Mouse (Mus musculus): ENCODE measurements around the gene Sytl1. TPM values are rescaled to one million over a fixed set of nuclear protein-coding genes. Genes with fewer than 3 reads are reported as not detected.
A peak's percentile ranks its signal among the peaks of the same experiment; 100 is the strongest.

Gene Sytl1
- total RNA-seq, 2 experiments from 2014 or later: 0.50 to 1.5 TPM

DNA sequence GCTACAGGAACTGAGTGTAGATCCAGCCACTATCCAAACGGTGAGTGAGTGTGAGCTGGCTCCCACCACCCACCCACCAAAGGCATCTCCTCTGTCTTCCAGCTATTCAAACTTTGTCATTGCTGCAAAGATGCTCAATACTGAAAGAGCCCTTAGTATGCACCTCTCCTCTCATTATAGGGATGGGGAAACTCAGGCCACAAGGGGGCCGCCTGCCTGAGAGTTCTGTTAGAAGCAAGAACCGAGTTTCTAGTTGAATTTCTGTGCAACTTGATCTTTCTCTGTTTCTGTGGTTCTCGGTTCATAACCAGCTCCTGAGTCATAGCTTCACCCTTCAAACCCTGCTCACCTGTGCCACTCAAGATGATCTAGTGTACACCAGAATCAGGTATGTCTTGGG, 10.8 kb downstream of the Sytl1 start:
- intact Hi-C loops (cut with DNase I): loop anchor here (2.0 to 5.0 kb wide), 2 partner anchors 23 to 45 kb away; no protein-coding TSS in a partner anchor

DNA sequence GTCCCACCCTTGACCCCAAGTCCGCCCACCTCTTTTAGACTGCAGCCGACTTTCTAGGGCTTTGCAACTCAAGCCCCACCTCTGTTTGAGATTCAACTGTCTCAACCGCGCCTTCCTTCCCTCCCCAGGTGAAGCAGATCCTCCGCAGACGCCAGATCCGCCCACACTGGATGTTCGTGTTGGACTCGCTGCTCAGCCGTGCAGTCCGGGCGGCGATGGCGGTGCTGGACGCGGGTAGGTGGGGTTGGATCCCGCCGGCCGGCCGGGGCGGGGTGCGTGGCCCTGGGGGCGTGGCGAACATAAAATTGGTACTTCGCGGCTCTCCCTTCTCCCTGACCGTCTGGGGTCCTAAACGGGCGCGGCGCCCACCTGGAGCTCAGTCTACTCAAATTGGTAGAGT, 11.7 kb downstream of the Sytl1 start:
- DNase-seq: no peak
- intact Hi-C loops (cut with DNase I): loop anchor here (2.0 to 5.0 kb wide), 3 partner anchors 16 to 242 kb away; no protein-coding TSS in a partner anchor

More for the DNA sequence above, 10.8 kb downstream of the Sytl1 start:
- no peak for DNase-seq

DNA sequence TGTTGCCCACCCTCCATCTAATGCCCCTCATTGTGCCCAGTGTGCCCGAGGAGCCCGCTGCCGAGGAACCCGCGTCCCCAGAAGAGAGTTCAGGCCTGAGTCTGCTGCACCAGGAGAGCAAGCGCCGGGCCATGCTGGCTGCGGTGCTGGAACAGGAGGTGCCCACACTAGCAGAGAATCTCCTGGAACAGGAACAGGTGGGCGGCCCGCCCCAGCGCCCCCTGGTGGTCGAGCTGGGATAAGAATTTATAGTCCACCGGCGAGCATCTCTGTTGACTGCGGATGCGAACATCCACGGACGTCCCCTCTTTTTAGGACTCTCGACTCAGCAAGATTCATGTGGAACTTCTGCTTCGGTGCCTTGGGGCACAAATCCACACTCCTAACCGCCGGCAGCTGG, 12.3 kb downstream of the Sytl1 start:
- intact Hi-C loops (cut with DNase I): loop anchor here (2.0 to 5.0 kb wide), 3 partner anchors 16 to 242 kb away; no protein-coding TSS in a partner anchor
- peak; percentile 88 to 89 for DNase-seq

DNA sequence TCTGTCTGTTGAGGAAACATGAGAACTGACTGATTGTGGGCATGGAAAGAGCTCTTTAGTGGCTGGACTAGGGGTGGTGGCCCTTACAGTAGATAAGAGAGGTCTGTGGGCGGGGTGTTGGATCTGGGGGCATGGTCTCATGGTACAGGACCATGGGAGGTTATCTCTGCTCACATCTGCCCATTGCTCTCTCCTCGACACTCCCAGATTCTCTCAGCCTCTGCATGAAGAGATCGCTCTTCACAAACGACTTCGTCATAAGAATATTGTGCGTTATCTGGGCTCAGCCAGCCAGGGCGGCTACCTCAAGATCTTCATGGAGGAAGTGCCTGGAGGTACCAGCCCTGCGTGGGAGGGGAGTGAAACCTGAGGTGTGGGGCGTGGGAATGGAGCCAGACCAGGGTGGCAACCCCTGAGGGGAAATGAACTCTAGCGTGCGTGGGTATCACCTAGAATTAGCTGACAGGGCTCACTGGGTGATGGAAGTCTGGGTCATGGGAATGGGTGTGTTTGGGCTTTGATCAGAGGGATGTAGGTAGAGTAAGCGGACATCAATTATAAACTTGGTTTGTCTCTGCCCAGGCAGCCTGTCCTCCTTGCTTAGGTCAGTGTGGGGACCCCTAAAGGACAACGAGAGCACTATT, 15.0 kb downstream of the Sytl1 start:
- DNase-seq: no peak
- intact Hi-C loops (cut with DNase I): no loop called here

DNA sequence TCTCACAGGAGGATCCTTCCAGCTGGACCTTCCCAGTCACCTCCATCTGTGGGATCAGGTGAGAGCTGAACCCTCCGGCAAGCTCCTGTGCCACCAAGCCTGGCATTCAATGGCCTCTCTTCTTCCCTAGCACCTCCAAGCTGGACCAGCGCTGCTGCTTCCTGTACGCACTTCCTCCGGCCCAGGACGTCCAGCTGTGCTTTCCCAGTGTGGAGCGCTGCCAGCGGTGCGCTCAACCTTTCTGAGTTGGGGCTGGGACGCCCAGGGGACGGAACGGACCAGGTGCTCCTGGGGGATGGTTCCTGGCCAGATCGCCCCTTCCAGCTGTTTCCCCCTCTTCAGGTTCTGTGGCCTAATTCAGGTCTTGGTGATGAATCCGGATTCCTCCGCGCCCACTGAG, 15.8 kb downstream of the Sytl1 start:
- DNase-seq: peak; percentile 55 to 69
- intact Hi-C loops (cut with DNase I): no loop called here

DNA sequence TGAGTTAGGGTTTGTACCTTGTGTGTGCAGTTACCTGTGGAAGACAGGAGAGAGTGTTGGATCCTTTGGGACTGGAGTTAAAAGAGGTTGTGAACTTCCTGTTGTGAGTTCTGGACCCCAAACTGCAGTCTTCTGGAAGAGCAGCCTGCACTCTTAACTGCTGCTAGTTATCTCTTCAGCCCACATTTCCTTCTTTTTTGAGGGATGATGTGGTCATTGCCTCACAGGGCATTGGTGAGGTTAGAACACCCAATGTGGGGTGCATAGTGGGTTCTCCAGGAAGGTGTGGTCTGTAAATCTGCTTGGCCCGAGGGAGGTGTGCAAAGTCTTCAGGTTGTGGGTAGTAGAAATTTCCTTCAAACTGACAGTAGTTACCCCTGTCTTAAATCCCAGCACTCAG, 18.6 kb downstream of the Sytl1 start:
- intact Hi-C loops (cut with DNase I): no loop called here
- no peak for DNase-seq

DNA sequence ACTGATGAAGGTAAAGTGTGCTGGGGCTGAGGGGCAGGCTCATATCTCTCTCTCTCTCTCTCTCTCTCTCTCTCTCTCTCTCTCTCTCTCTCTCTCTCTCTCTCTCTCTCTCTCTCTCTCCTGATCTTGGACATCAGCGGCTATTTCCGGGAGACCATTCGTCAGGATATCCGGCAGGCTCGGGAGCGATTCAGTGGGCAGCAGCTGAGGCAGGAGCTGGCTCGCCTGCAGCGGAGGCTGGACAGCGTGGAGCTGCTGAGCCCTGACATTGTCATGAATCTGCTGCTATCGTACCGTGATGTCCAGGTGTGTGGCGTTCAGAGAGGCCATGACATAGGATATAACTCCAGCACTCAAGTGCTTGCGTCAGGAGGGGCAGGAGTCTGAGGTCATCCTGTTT, 19.4 kb downstream of the Sytl1 start:
- intact Hi-C loops (cut with DNase I): no loop called here
- DNase-seq: no peak

DNA sequence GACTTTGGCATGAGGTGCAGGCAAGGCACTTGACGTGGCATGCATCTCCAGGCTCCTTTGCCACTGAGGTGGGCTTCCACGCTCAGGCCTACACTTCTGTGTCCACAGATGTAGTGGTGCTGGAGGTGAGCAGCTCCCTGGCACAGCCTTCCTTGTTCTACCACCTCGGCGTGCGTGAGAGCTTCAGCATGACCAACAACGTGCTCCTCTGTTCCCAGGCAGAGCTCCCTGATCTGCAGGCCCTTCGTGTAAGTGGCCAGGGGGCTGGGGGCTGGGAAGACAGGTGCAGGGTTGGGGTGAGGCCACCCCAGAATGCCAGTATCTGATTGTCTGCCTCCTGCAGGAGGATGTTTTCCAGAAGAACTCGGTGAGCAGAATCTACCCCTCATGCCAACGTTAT, 20.2 kb downstream of the Sytl1 start:
- intact Hi-C loops (cut with DNase I): no loop called here
- DNase-seq: no peak

DNA sequence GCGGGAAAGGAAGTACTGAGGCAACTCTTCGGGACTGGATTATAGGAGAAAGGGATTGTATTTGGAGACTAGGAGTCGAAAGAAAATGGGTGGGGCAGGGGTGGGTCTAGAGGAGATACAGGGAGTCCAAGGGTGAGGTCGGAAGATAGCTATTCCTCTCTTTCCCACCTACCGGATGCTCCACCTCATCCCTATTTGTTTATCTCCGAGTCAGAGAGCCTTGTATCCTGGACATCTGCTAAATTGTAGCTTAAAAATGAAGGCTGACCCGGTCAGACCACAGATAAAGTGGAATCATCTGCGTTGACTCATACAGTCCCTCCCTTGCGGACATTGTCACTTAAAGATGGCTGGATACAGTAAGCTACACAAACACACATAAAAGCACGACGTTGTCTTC, 21.0 kb downstream of the Sytl1 start:
- intact Hi-C loops (cut with DNase I): no loop called here
- no peak for DNase-seq

DNA sequence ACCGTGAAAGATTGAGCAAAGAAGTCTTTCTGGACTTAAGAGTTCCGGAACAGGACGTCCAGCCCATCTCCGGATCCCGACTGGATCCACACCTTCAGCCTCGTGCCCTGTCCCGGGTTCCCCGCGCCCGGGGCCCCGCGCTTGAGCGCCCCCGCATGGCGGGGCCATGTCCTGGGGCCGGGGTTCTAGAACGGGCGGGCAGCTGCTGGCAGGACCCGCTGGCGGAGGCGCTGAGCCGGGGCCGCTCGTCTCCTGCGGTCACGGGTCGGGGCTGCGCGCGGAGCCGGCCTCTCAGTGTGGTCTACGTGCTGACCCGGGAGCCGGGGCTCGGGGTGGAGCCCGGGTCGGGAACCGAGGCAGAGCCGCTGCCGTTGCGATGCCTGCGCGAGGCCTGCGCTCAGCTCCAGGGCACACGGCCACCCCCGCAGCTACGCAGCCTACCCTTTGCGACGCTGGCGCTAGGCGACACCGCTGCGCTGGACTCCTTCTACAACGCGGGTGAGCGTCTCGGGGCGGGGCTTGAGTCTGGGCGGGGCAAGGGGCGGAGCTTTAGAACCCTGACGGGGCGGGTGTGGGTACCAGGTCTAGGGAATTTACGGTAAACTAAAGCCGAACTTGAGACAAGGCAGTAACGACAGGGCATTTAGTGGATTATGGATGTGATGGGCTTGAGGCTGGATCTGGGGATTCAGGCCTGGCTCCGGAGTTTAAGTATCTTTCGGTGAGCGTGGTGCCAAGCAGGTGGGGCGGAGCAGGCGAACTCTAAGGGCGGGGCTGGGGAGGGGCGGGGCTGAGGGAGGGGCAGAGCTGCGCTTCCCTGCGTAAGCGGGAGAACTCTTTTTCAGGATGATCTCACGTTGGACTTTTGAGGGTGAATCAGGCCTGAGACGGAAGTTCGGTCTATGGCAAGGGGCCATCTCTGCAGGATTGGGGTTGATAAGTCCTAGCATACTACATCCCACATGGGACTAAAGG, 21.7 kb downstream of the Sytl1 start:
- peak; percentile 94 to 96 for DNase-seq
- intact Hi-C loops (cut with DNase I): no loop called here

DNA sequence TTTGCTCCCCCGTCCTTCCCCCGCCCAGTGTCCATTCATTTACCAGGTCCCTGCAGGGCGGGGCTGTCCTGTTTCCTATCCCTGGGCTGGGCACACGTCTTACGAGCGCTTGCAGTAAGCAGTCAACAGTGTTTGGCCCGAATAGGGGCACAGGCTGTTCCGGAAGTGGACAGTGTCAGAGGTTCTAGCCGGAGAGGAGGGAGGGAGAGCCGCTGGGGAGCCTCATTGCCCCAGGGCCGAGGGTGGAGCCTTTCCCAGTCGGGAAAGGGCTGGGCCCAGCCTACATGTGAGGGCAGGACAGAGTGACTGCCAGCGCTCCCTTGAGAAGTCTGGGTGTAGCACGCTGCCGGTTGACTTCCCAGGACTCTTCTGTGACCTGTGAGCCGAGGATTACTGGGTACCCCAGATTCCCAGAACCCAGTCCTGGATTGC, 22.4 kb downstream of the Sytl1 start, which contains the start of gene Map3k6:
TSS of gene Map3k6 (plus strand) at position 329 of the 432 bp plus-strand sequence.
- intact Hi-C loops (cut with DNase I): no loop called here
- peak; percentile 86 to 90 for DNase-seq

DNA sequence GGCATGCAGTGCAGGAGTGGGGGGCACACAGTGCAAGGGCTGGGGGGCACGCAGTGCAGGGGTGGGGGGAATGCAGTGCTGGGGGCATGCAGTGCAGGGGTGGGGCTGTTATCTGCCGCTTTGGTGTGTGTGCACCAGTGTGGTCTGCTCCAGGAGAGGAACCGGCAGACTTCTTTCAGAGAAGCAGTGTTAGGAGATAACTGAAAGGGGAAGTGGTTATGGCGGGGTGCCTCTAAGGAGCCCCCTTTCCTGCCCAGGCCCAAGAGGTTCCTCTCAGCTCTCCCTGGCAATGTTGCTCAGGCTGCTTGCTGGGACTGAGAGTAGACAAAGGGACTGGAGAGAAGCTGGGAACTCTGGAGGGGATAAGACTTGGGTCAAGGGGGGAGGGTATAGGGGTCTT, 25.0 kb downstream of the Sytl1 start:
- no peak for DNase-seq
- intact Hi-C loops (cut with DNase I): no loop called here

DNA sequence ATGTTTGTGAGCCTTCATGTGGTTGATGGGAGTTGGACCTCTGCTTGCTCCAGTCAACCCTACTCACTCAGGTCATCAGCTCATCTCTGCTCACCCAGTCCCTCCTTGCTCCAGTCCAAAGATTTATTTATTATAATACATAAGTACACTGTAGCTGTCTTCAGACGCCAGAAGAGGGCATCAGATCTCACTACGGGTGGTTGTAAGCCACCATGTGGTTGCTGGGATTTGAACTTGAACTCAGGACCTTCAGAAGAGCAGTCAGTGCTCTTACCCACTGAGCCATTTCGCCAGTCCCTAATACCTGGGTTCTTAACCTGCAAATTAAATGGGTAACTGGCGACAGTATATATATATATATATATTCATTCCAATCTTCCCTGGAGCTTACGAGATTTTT, 27.5 kb downstream of the Sytl1 start:
- no peak for DNase-seq
- intact Hi-C loops (cut with DNase I): loop anchor here (2.0 kb wide), 1 partner anchor 15 kb away; no protein-coding TSS in a partner anchor

DNA sequence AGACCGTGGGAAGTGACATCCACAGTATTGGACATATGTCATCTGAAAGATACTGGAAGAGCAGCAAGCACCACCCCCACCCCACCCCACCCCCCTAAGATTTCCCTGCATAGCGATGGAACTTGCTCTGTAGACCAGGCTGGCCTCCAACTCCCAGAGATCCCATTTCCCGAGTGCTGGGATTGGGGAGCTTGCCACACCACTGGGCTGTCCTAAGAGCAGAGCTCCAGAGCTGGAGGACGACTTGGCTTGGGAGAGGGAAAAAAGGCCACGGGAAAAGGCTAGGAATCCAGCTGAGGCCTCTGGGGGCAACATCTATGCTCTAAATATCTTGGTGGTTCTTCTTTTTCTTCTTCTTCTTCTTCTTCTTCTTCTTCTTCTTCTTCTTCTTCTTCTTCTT, 28.1 kb downstream of the Sytl1 start:
- DNase-seq: no peak
- intact Hi-C loops (cut with DNase I): loop anchor here (2.0 kb wide), 1 partner anchor 16 kb away; no protein-coding TSS in a partner anchor

DNA sequence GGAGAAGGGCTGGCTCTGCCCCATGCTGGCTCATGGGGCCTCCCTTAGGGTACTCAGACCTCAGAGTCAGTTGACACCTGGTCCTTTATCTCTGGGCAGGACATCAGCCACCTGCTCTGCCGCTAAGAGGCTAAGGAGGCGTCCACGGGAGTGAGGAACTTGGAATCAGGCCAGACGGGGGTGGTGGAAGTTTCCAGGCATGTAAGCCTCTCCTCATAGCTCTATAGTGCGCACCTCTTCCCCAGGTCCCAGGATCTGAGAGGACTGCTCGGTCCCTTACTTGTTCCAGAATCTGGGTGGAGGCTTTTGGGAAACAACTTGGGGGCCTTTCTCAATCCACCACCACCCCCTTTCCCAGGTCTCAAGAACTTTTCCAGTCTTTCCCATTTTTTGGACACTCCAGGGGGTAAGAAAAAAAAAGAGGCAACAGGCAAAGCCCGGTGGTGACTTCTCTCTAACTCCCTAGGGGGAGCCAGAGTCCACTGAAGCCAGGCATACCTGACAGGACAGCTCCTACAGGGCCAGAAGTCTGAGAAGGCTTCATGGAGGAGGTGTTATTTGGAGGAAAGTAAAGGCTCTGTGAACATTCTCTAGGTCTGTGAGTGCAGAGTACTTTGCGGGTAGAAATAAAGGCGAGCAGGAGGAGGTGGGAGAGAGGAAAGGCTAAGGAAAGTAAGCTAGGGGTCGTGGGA, 29.5 kb downstream of the Sytl1 start:
- DNase-seq: peak; percentile 53 to 59
- intact Hi-C loops (cut with DNase I): loop anchor here (2.0 kb wide), 1 partner anchor 65 kb away; no protein-coding TSS in a partner anchor

DNA sequence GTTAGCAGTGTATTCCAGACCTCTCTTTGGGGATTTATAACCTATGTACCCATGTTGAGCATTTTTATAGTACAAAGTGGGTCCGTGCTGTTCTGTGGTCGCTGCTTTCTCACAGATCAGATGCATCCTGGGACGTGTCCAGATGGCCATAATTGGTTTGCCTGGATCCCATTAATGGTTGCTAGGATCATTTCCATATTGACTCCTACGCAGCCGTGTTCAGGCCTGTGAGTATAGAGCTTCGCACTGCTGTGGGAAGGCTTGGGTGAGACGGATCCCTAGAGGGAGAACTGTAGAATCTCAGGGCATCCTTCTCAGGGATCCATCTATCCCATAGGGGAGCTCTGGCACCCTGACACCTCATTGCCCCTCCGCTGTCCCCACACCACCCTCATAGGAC, 33.3 kb downstream of the Sytl1 start:
- no peak for DNase-seq
- intact Hi-C loops (cut with DNase I): no loop called here

DNA sequence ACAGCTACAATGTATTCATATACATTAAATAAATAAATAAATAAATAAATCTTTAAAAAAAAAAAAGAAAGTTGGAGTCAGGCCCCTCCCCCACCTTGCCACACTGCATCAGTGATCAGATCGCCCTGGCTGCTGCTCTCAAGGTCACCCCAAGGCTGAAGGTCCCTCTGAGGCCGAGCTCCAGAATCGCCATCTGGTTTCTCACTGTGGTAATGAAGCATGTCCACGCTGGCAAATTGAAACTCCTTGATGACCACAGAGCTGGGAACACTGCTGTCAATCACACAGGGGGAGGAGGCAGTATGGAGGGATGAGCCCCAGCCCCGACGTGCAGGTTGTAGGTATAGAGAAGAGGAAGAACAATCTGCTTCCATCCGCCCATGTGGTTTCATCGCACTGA, 35.3 kb downstream of the Sytl1 start:
- no peak for DNase-seq
- intact Hi-C loops (cut with DNase I): no loop called here

DNA sequence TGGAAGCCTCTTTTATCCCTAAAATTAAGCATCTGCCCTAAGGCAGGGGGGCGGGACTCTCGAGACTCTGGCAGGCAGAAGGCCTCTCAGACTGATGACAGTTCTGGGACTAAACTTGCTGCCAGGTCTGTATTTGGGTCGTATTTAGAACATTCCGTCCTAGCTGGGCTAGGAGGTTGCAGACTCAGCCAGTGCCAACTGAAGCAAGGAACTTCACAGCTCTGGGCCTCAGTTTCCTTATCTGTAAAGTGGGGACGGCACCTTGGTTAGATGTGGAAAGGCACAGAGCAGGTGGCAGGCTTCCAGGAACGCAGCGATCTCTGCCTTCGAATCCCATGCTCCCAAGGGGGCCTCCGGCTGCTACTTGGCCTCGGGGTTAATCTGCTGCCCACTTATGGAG, 36.8 kb downstream of the Sytl1 start:
- intact Hi-C loops (cut with DNase I): no loop called here
- peak; percentile 54 to 59 for DNase-seq

DNA sequence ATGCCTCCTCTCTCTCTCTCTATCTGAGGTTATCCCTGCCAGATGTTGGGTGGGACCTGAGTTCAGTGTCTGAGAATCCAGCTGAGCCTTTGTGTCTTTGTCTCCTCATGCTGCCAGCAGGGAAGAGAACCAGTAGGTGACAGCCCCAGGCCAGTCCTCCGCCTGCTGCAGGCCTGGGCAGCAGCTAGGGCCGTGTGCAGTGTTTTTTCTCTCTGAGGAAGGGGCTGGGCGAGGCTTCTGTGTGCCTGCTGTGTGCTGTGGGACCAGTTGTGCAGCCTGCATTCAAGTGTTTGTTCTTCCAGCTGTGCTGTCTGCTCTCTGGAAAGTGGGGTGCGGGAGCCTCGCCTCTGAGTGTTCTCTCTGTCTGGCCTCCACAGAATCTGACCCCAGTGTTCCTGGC, 39.0 kb downstream of the Sytl1 start:
- intact Hi-C loops (cut with DNase I): no loop called here
- DNase-seq: no peak

DNA sequence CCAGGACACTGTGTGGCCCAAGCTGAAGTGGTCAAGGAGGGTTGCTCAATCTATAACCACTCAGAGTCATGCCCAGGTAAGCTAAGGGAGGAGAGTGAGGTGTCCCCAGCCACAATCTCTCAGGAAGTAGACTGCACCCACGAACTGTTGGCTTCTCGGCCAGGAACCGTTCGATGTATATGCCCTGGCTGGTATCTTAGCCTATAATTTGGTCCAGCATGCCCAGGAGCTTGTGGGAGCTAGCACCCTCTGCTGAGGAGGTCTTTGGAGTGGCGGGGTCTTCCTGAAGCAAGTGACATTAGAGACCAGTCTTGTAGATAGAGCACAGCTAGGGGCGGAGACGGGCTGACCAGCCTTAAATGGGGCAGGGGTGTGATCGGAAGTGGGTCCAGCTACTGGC, 41.2 kb downstream of the Sytl1 start:
- DNase-seq: no peak
- intact Hi-C loops (cut with DNase I): no loop called here

DNA sequence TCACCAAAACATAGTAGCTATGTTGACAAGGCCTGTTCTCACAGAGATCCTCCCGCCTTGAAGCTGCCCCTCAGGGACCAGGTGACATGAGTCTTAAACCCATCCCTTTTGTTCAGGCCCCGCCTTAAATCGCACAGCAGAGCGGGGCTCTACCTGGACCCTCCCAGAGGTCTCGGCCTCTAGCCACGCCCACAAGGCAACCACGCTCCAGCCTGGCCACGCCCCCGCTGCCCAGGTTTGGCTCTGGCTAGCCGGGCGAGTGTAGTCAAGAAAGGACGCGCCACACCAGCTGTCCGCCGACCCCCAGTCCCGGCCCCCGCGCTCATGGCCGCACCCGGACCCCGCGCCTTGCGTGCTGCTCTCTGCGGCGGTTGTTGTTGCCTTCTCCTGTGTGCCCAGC, 42.3 kb downstream of the Sytl1 start:
- DNase-seq: no peak
- intact Hi-C loops (cut with DNase I): no loop called here
